Mouse (Mus musculus): ENCODE results near the gene Nme1. TPM values are rescaled to one million over a fixed set of nuclear protein-coding genes. Genes with fewer than 3 reads are reported as not detected.

Nme1 gene
- polyA plus RNA-seq, 1 experiment from 2014 or later, result 180 TPM

DNA sequence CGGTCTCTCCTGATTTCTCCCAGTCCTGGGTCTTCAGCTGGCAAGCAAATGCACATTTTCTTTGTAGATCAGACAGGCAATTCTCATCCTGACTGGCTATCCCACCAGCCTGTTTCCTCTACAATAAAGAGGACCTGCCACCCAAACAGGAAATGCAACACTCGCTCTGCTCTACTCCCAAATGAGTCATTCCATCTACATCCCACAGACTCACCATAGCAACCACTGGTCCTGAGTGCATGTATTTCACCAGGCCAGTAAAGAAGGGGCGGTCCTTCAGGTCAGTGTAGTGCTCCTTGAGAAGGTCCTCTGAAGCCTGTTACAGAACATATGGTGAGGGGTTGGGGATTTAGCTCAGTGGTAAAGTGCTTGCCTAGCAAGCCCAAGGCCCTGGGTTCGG lies 5.3 kb downstream of the Nme1 start:
- H3K4me1 ChIP-seq (replicated peaks), result peaks cover 3% of the 10 kb centered on the region; the same call in 1 of the 2 replicates
- H3K27me3 ChIP-seq, result no peaks in the 10 kb centered on the region
- H3K9ac ChIP-seq (replicated peaks), result no peak overlapping the region
- no peak overlapping the region for H3K4me2 ChIP-seq
- H3K36me3 ChIP-seq, result peaks cover 80% of the 10 kb centered on the region
- ATAC-seq (ENCODE audit: insufficient number of reproducible peaks, insufficient read depth, low FRiP score, low TSS enrichment, low read depth), result no peak
- no peak overlapping the region for H3K27ac ChIP-seq
- H3K9me3 ChIP-seq, result no peaks in the 10 kb centered on the region
- H3K4me3 ChIP-seq (replicated peaks), result no peak overlapping the region
- 94% methylated on average over 4 of the region's 4 CpGs for WGBS

DNA sequence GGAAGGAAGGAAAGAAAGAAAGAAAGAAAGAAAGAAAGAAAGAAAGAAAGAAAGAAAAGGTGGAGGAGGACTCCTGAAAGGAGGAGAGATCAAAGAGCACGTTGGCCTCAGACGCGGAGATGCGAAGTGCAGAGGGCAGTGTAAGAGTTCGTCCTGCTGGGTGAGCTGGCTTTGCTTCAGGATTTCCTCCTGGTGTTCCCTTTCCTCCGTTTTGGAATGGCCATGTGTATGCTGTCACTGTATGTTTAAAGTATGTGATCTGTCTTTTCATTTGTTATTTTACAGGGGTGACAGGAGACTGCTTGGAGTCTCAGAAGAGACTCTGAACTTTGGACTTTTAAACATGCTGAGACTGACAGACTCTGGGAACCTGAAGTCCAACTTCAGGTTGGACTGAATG lies 6.8 kb downstream of the Nme1 start:
- ATAC-seq (ENCODE audit: insufficient number of reproducible peaks, insufficient read depth, low FRiP score, low TSS enrichment, low read depth), result no peak
- Histone ChIP-seq H3K4me1 (replicated peaks) (peaks cover 2% of the 10 kb centered on the region; the same call in 1 of the 2 replicates), H3K27ac (no peak overlapping the region), H3K4me2 (no peak overlapping the region), H3K4me3 (replicated peaks) (no peak overlapping the region), H3K27me3 (no peaks in the 10 kb centered on the region), H3K36me3 (peaks cover 84% of the 10 kb centered on the region), H3K9ac (replicated peaks) (no peak overlapping the region), H3K9me3 (no peaks in the 10 kb centered on the region)
- WGBS, result 91% methylated on average over 6 of the region's 6 CpGs

DNA sequence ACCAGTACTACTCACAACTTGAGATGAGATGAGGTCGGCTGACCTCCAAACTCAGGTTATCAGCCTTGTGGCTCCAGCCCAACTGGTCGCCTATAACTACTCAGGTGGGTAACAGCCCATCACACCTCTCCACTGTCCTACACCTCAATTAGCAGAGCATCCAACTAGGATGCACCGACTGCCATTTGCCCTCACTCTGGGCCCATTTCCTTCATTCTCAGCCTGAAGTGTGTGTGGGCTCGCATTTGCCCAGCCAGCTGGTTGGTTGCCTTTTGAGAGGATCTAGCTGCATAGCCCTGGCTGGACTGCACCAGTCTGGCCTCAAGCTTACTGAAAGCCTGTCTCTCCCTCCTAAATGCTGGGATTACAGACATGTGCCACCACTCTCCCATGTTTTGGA lies 10.6 kb downstream of the Nme1 start:
- Histone ChIP-seq H3K4me1 (replicated peaks) (peaks cover 27% of the 10 kb centered on the region), H3K4me2 (no peak overlapping the region), H3K4me3 (replicated peaks) (no peak overlapping the region), H3K9me3 (no peaks in the 10 kb centered on the region), H3K27ac (no peak overlapping the region), H3K36me3 (peaks cover 66% of the 10 kb centered on the region), H3K27me3 (no peaks in the 10 kb centered on the region), H3K9ac (replicated peaks) (no peak overlapping the region)
- no peak for ATAC-seq (ENCODE audit: insufficient number of reproducible peaks, insufficient read depth, low FRiP score, low TSS enrichment, low read depth)
- 72% methylated on average over 4 of the region's 4 CpGs for WGBS

DNA sequence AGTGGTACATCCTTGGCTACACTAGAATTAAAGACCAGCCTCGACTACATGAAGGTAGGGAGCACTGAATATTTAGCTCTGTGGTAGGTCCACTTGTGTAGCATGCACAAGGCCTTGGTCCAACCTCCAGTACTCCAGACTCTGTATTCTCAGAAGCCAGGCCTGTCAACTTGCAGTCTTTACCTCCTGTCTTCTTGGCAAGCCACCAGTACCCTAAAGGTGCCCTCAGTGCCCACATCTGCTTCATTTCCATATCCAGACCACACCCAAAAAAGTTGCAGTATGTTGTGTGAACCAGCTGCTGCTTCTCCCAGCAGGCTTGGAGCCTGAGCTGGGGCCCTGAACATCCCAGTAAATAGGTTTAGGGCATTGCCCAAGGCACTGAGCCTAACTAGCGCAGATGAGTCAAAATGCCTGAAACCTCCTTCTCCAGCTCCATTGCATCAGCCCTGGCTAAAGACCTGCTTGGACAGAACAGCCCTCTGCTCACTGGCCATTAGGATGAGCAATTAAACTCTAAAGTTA lies 11.2 kb downstream of the Nme1 start:
- H3K36me3 ChIP-seq, result peaks cover 66% of the 10 kb centered on the region
- H3K4me2 ChIP-seq, result no peak overlapping the region
- H3K4me3 ChIP-seq (replicated peaks), result no peak overlapping the region
- WGBS, result 78% methylated on average over 2 of the region's 2 CpGs
- ATAC-seq (ENCODE audit: insufficient number of reproducible peaks, insufficient read depth, low FRiP score, low TSS enrichment, low read depth), result no peak
- H3K9ac ChIP-seq (replicated peaks), result no peak overlapping the region
- no peak overlapping the region for H3K27ac ChIP-seq
- H3K9me3 ChIP-seq, result no peaks in the 10 kb centered on the region
- H3K27me3 ChIP-seq, result no peaks in the 10 kb centered on the region
- peaks cover 32% of the 10 kb centered on the region for H3K4me1 ChIP-seq (replicated peaks)

DNA sequence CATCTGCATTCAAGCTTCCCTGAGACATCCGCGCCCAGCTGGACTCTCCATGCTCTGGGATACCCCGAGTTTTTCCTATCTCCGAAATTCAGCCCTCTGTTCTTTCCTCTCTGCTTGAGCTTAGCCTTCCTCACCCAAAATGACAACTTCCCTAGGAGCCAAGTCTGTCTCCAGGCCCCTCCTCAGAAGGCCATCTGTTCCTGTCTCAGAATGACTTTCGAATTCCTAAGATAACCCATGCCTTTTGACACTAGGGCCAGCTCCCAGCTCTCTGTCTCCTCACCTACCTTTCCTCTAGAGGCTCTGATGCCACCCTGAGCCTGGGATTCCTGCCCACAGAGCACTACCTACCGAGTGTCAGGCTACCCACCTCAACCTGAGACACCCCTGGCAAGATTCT lies 12.2 kb downstream of the Nme1 start, which contains the start of gene Nme2:
Gene Nme2, minus strand, starts transcription at position 101 of the 400 bp plus-strand sequence.
- H3K4me1 ChIP-seq (replicated peaks), result peaks cover 32% of the 10 kb centered on the region
- peak within 1 kb of the TSS; percentile 86 for H3K4me2 ChIP-seq
- peak; percentile 30; the same call in 1 of the 2 replicates for ATAC-seq (ENCODE audit: insufficient number of reproducible peaks, insufficient read depth, low FRiP score, low TSS enrichment, low read depth)
- H3K27me3 ChIP-seq, result no peaks in the 10 kb centered on the region
- H3K36me3 ChIP-seq, result peaks cover 66% of the 10 kb centered on the region
- no peaks in the 10 kb centered on the region for H3K9me3 ChIP-seq
- peak within 1 kb of the TSS; percentile 79 for H3K9ac ChIP-seq (replicated peaks)
- 3% methylated on average over 6 of the region's 6 CpGs for WGBS
- H3K4me3 ChIP-seq (replicated peaks), result peak within 1 kb of the TSS; percentile 73
- peak within 1 kb of the TSS; percentile 89 for H3K27ac ChIP-seq

DNA sequence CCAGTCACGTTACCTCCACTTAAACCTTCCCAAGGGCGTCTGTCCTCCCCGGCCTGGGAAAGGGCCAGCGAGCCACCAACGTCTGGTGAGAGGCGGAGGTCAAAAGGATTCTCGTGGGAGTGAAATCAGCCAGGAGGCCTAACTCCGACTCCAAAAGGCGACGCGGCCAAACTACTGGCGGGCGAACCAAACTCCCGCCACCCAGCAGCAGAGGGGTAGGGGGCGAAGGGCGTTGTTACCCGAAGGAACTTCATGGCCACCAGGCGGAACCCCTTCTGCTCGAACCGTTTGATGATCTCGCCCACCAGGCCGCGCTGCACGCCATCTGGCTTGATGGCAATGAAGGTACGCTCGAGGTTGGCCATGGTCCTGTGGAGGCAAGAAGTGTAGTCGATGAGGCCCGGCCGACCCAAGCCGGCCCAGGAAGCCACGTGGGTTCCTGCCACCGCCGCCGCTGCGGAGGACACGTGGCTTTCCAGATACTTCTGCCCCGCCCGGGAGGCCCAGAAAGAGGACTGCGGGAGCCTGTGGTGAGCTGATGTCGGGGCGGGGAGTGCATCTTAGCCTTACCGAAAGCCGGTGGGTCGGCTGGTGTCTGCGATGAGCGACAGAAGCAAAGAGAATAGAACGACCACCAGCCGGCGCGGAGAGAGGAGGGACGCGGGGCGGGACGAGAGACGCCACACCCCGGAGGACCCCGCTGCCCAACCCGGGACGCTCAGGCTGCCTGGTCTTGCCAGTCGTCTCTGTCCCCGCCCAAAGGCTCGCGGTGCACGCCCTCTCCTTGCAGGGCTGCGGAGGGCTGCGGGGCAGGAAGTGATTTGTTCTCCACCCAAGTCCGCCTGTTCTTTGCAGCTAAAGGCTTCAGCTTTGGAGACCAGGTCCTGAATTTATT lies 12.8 kb downstream of the Nme1 start:
- Histone ChIP-seq H3K27ac (peak overlapping the region; percentile 89), H3K4me2 (peak overlapping the region; percentile 86)

DNA sequence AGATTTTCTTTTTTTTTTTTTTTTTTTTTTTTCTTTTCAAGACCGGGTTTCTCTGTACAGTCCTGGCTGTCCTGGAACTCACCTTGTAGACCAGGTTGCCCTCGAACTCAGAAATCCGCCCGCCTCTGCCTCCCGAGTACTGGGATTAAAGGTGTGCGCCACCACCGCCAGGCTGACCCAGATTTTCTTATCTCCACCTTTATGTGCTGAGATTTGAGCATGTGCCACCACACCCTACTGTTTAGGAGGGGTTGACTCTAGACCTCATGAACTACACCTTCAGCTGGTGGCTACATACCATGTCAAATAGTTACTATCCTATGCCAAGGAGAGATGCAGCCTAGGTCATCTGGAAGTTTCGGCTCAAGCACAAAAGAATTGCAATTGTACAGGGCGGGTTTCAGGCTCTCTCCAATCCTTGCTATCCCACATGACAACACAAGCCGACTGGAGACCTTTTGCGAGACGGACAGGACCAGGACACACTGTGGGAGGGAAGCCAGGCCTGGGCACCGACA lies 13.5 kb downstream of the Nme1 start:
- Histone ChIP-seq H3K4me2 (peak overlapping the region; percentile 86), H3K9ac (replicated peaks) (peak overlapping the region; percentile 79), H3K4me1 (replicated peaks) (peaks cover 32% of the 10 kb centered on the region), H3K9me3 (no peaks in the 10 kb centered on the region), H3K36me3 (peaks cover 66% of the 10 kb centered on the region), H3K4me3 (replicated peaks) (peak overlapping the region; percentile 73), H3K27me3 (no peaks in the 10 kb centered on the region), H3K27ac (peak overlapping the region; percentile 89)
- 0 out of 2 replicates have a peak, but pooled peaks have one; percentile 4 for ATAC-seq (ENCODE audit: insufficient number of reproducible peaks, insufficient read depth, low FRiP score, low TSS enrichment, low read depth)
- 43% methylated on average over 13 of the region's 13 CpGs for WGBS

More for the DNA sequence above, 12.8 kb downstream of the Nme1 start:
- Histone ChIP-seq H3K4me1 (replicated peaks) (peaks cover 32% of the 10 kb centered on the region), H3K4me3 (replicated peaks) (peak overlapping the region; percentile 73), H3K27me3 (no peaks in the 10 kb centered on the region), H3K36me3 (peaks cover 66% of the 10 kb centered on the region), H3K9ac (replicated peaks) (peak overlapping the region; percentile 79), H3K9me3 (no peaks in the 10 kb centered on the region)
- peak; percentile 98 for ATAC-seq (ENCODE audit: insufficient number of reproducible peaks, insufficient read depth, low FRiP score, low TSS enrichment, low read depth)
- WGBS, result under 1% methylated on average over 67 of the region's 67 CpGs

DNA sequence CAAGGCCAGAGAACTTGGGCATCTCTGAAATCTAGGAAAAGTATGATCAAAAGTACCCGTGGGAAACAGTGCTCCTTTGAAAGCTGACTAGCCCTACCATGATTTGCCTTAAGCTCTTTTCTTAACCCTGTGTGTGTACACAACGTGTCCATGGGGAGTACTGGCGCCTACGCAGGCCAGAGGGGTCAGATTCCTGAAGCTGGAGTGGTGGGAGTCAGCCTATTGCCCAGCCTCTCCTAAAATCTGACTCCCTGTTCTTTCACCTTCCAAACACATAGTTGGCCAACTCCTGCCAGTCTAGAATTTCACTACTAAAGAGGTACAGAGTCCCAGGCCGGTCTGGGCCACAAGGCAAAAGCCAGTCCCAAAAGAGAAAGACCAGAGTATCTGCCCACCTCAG lies 15.9 kb downstream of the Nme1 start:
- no peak overlapping the region for H3K4me3 ChIP-seq (replicated peaks)
- no peak overlapping the region; the same call in 1 of the 2 replicates for H3K4me2 ChIP-seq
- no peaks in the 10 kb centered on the region for H3K9me3 ChIP-seq
- no peak overlapping the region for H3K27ac ChIP-seq
- no peaks in the 10 kb centered on the region for H3K27me3 ChIP-seq
- H3K4me1 ChIP-seq (replicated peaks), result peaks cover 32% of the 10 kb centered on the region
- no peak for ATAC-seq (ENCODE audit: insufficient number of reproducible peaks, insufficient read depth, low FRiP score, low TSS enrichment, low read depth)
- H3K9ac ChIP-seq (replicated peaks), result no peak overlapping the region
- 70% methylated on average over 5 of the region's 5 CpGs for WGBS
- peaks cover 64% of the 10 kb centered on the region for H3K36me3 ChIP-seq

DNA sequence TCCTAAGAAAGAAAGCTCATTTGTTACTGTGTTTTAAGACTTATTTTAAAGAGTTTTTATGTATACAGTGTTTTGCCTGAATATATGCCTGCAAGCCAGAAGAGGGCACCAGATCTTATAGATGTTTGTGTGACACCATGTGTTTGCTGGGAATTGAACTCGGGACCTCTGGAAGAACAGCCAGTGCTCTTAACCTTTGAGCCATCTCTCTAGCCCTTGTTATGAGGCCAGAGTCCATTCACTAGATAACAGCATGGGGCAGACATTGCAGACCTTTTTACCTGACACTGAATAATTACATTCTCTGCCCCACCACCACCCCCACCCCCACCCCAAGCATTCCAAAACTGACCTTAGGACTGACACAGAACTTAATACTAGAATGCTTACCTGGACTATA lies 18.3 kb downstream of the Nme1 start:
- H3K9ac ChIP-seq (replicated peaks), result no peak overlapping the region
- 81% methylated on average over 1 of the region's 1 CpGs for WGBS
- no peak overlapping the region for H3K4me2 ChIP-seq
- peaks cover 31% of the 10 kb centered on the region for H3K4me1 ChIP-seq (replicated peaks)
- H3K9me3 ChIP-seq, result no peaks in the 10 kb centered on the region
- no peak for ATAC-seq (ENCODE audit: insufficient number of reproducible peaks, insufficient read depth, low FRiP score, low TSS enrichment, low read depth)
- H3K4me3 ChIP-seq (replicated peaks), result no peak overlapping the region
- H3K27me3 ChIP-seq, result no peaks in the 10 kb centered on the region
- H3K27ac ChIP-seq, result no peak overlapping the region
- H3K36me3 ChIP-seq, result peaks cover 64% of the 10 kb centered on the region

DNA sequence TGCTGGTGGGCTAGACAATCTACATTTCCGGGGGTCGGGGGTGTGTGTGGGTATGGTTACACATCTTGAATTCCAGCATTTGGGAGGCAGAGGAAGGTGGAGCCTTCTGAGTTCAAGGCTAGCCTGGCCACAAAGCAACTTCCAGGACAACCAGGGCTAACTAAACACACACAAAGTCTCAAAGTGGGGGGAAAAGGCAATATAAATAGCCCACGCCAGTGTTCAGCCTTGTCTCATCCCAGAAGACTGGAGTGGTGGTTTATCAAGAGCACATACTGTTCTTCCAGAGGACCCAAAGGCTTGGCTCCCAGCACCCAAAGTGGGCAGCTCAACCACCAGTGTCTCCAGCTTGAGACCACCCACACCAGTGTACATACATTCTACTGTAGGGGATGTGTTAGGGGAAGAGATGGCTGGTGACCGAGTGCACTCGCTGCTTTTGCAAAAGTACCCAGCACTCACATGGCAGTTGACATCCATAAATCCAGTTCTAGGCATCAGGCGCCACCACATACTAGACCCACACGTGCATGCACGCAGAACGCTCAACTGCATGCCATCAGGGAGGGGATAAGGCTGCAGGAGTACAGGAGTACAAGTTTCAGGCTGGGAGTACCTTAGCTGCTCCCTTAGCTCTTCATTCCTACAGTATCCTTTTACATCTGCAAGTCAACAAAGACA lies 19.3 kb downstream of the Nme1 start:
- ATAC-seq (ENCODE audit: insufficient number of reproducible peaks, insufficient read depth, low FRiP score, low TSS enrichment, low read depth), result no peak

DNA sequence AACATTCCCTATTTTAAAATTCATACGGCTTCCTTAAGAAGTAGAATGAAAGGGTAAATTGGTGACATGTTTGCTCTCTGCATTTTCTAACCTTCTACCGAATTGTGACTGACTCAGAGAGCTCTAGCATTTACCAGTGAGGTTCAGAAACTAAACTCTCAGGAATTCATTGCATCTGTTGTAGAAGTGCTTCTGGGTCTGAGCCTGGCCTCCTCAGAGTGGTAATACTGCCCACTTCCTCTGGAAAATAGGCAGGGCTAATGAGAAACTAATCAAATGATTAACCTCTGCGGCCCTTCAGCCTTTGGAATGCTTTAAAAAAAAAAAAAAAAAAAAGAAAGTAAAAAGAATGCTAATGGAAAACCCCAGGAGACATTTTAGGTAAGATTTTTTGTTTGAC lies 23.3 kb downstream of the Nme1 start:
- H3K9me3 ChIP-seq, result no peaks in the 10 kb centered on the region
- H3K4me1 ChIP-seq (replicated peaks), result peaks cover 11% of the 10 kb centered on the region
- H3K27ac ChIP-seq, result no peak overlapping the region
- 34% methylated on average over 3 of the region's 3 CpGs for WGBS
- no peak overlapping the region for H3K4me3 ChIP-seq (replicated peaks)
- no peak for ATAC-seq (ENCODE audit: insufficient number of reproducible peaks, insufficient read depth, low FRiP score, low TSS enrichment, low read depth)
- H3K4me2 ChIP-seq, result no peak overlapping the region
- no peaks in the 10 kb centered on the region for H3K27me3 ChIP-seq
- no peak overlapping the region for H3K9ac ChIP-seq (replicated peaks)
- H3K36me3 ChIP-seq, result peaks cover 48% of the 10 kb centered on the region

More for the DNA sequence above, 19.3 kb downstream of the Nme1 start:
- Histone ChIP-seq H3K27me3 (no peaks in the 10 kb centered on the region), H3K4me1 (replicated peaks) (peaks cover 26% of the 10 kb centered on the region), H3K4me2 (no peak overlapping the region), H3K27ac (no peak overlapping the region), H3K9me3 (no peaks in the 10 kb centered on the region), H3K4me3 (replicated peaks) (no peak overlapping the region), H3K36me3 (peaks cover 62% of the 10 kb centered on the region), H3K9ac (replicated peaks) (no peak overlapping the region)
- WGBS, result 87% methylated on average over 9 of the region's 9 CpGs
